Mouse (Mus musculus) midbrain, embryonic 14.5 days (tissue): ENCODE results near the gene Slc45a2. TPM values are rescaled to one million over a fixed set of nuclear protein-coding genes. Genes with fewer than 3 reads are reported as not detected.

Experiments
- ATAC-seq: fragments of 200-750 bp; cut with Nextera tagmentation; 2 replicates; pipeline ENCODE4 v1.8.0; 2017; ENCODE audit warnings: moderate number of reproducible peaks, moderate library complexity; ENCODE audit not compliant: low FRiP score, low TSS enrichment
- DNase-seq: peaks from one replicate; pipeline ENCODE4 v3.0.0-alpha.2; 2015
- H3K27ac ChIP-seq: fragments of 300-500 bp; sonication (generic); replicated peaks from 2 replicates; pipeline ENCODE4 v1.5.1; 2014; ENCODE audit warnings: mild to moderate bottlenecking, low read depth, low read length, moderate library complexity
- H3K27me3 ChIP-seq: fragments of 300-500 bp; sonication (generic); 2 replicates; pipeline ENCODE4 v1.6.1; 2014; ENCODE audit warnings: low read length, control low read depth, mixed read lengths; ENCODE audit not compliant: control insufficient read depth, insufficient read depth
- H3K36me3 ChIP-seq: fragments of 300-500 bp; sonication (generic); 2 replicates; pipeline ENCODE4 v1.6.1; 2014; ENCODE audit warnings: low read length, control low read depth; ENCODE audit not compliant: control insufficient read depth, insufficient read depth
- H3K4me1 ChIP-seq: fragments of 300-500 bp; sonication (generic); 2 replicates; pipeline ENCODE4 v1.6.1; 2014; ENCODE audit warnings: mild to moderate bottlenecking, antibody characterized with exemption, low read length, control low read depth; ENCODE audit not compliant: control insufficient read depth, insufficient read depth
- H3K4me2 ChIP-seq: fragments of 300-500 bp; sonication (generic); 2 replicates; pipeline ENCODE4 v1.6.1; 2014; ENCODE audit warnings: mild to moderate bottlenecking, low read length, moderate library complexity
- H3K4me3 ChIP-seq: fragments of 300-500 bp; sonication (generic); replicated peaks from 2 replicates; pipeline ENCODE4 v1.5.1; 2014; ENCODE audit warnings: low read depth, low read length
- H3K9ac ChIP-seq: fragments of 300-500 bp; sonication (generic); replicated peaks from 2 replicates; pipeline ENCODE4 v1.6.1; 2014; ENCODE audit warnings: mild to moderate bottlenecking, low read length, moderate library complexity
- H3K9me3 ChIP-seq: fragments of 300-500 bp; sonication (generic); 2 replicates; pipeline ENCODE4 v1.6.1; 2016; ENCODE audit warnings: low read length, control low read depth, mixed read lengths; ENCODE audit not compliant: control insufficient read depth
- WGBS: fragments of 180-500 bp; shearing (Covaris S2); extraction: QIAGEN DNeasy Blood & Tissue Kit; methylation state at CpG from one replicate; pipeline ENCODE4 v1.1.7; 2014; 5-methylcytosine and 5-hydroxymethylcytosine counted together
- polyA plus RNA-seq: library from polyadenylated mRNA; unstranded; fragments of >200 nt; fragmentation: Nextera tagmentation; extraction: Ambion mirVana; gene quantifications from 2 replicates; pipeline ENCODE4 v1.2.1, GENCODE M21; 2014

Gene Slc45a2
- polyA plus RNA-seq, 1 experiment from 2014 or later, result not detected

DNA sequence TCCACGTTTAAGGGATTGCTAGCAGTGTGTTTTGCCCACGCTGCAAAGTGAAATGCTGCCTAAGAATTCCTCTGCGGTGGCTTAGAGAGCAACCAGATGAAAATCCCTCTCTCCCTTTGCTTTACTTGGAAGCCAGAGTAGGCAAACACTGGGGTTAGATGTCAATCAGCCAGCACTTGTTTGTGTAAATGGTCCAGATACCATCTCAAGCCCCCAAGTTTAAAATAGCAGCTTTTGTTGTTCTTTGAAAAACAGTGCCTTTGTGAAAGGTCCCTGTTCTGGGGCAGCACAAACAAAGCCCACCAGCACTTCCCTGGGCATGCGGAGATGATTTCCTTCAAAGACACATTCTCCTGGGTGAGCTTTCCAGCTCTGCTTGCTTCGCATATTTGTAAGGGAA lies 65.8 kb downstream of the Slc45a2 start:
- ATAC-seq, result no peak
- DNase-seq, result peak; percentile 50
- H3K4me3 ChIP-seq, result peak overlapping the region; percentile 23; the same call in 1 of the 2 replicates
- peaks cover 26% of the 10 kb centered on the region for H3K4me1 ChIP-seq
- H3K27ac ChIP-seq, result no peak overlapping the region; the same call in 1 of the 2 replicates
- no peaks in the 10 kb centered on the region for H3K36me3 ChIP-seq
- peak overlapping the region; percentile 54 for H3K4me2 ChIP-seq
- H3K9ac ChIP-seq, result peak overlapping the region; percentile 9; the same call in 1 of the 2 replicates
- no peaks in the 10 kb centered on the region for H3K9me3 ChIP-seq
- H3K27me3 ChIP-seq, result no peaks in the 10 kb centered on the region
- 5% methylated on average over 5 of the region's 5 CpGs for WGBS

- H3K4me2 ChIP-seq, result no peak overlapping the region
- no peak overlapping the region for H3K9ac ChIP-seq
- DNase-seq (no peak), ATAC-seq (no peak)
- no peaks in the 10 kb centered on the region for H3K9me3 ChIP-seq
- H3K27me3 ChIP-seq, result no peaks in the 10 kb centered on the region
- no peak overlapping the region for H3K4me3 ChIP-seq
- peaks cover 26% of the 10 kb centered on the region for H3K4me1 ChIP-seq
- H3K36me3 ChIP-seq, result no peaks in the 10 kb centered on the region
- WGBS, result 90% methylated on average over 7 of the region's 7 CpGs
- H3K27ac ChIP-seq, result no peak overlapping the region
Measured at GRCm38 (mm10) chr15:11067891-11068290, 67.4 kb downstream of the Slc45a2 start.

GRCm38 (mm10) chr15:11075726-11076361 lies 75.3 kb downstream of the Slc45a2 start:
- Histone ChIP-seq H3K4me3 (no peak overlapping the region), H3K9me3 (no peaks in the 10 kb centered on the region), H3K4me2 (no peak overlapping the region), H3K27me3 (no peaks in the 10 kb centered on the region), H3K36me3 (no peaks in the 10 kb centered on the region), H3K27ac (no peak overlapping the region), H3K9ac (no peak overlapping the region), H3K4me1 (no peaks in the 10 kb centered on the region)
- 78% methylated on average over 3 of the region's 3 CpGs for WGBS
- DNase-seq (no peak), ATAC-seq (no peak)

Other genes with a start within 250 kb of the Slc45a2 start
- gene C1qtnf3, start 48.4 kb upstream of the Slc45a2 start, polyA plus RNA-seq, result 0.42 and 0.88 TPM in 2 replicates
- 9.8 and 11.1 TPM in 2 replicates for gene Amacr, start 19.0 kb upstream of the Slc45a2 start, polyA plus RNA-seq
- gene Rxfp3, start 37.3 kb downstream of the Slc45a2 start, polyA plus RNA-seq, result 2.5 TPM in 2 replicates
- gene Adamts12, start 64.1 kb downstream of the Slc45a2 start, polyA plus RNA-seq, result 0.70 and 2.8 TPM in 2 replicates